Mouse (Mus musculus) T-helper 2 cell (primary cell): ENCODE measurements around the gene Slco3a1.
"Not testable (repeated sequence)": the region's sequence is repeated elsewhere in the genome, so short reads cannot be mapped to it uniquely, and the experiment has no call there.

Experiments
- in situ Hi-C: fragments of 300-600 bp; cut with MboI, MseI; formaldehyde crosslinking; loops from one replicate; pipeline ENCODE4 v1.15.1; 2025; ENCODE audit warnings: high pct_unique_total_duplicates

The Slco3a1 gene

GRCm38 (mm10) chr7:74437534-74437933 lies 117.0 kb downstream of the Slco3a1 start:
- in situ Hi-C loops, result no loop called here

GRCm38 (mm10) chr7:74436642-74437041 lies 117.9 kb downstream of the Slco3a1 start:
- in situ Hi-C loops, result no loop called here

GRCm38 (mm10) chr7:74432950-74433349 lies 121.6 kb downstream of the Slco3a1 start:
- in situ Hi-C loops, result no loop called here

GRCm38 (mm10) chr7:74429252-74429651 lies 125.3 kb downstream of the Slco3a1 start:
- in situ Hi-C loops, result no loop called here

GRCm38 (mm10) chr7:74427135-74427534 lies 127.4 kb downstream of the Slco3a1 start:
- in situ Hi-C loops, result no loop called here

GRCm38 (mm10) chr7:74425941-74426340 lies 128.6 kb downstream of the Slco3a1 start:
- in situ Hi-C loops, result no loop called here

GRCm38 (mm10) chr7:74423928-74424850 lies 130.4 kb downstream of the Slco3a1 start:
- in situ Hi-C loops, result no loop called here

- in situ Hi-C loops, result no loop called here
Measured at GRCm38 (mm10) chr7:74423316-74423715, 131.3 kb downstream of the Slco3a1 start.

GRCm38 (mm10) chr7:74422731-74423130 lies 131.8 kb downstream of the Slco3a1 start:
- in situ Hi-C loops, result no loop called here

GRCm38 (mm10) chr7:74422002-74422401 lies 132.6 kb downstream of the Slco3a1 start:
- in situ Hi-C loops, result no loop called here

GRCm38 (mm10) chr7:74421591-74421990 lies 133.0 kb downstream of the Slco3a1 start:
- in situ Hi-C loops, result no loop called here

GRCm38 (mm10) chr7:74419706-74420105 lies 134.9 kb downstream of the Slco3a1 start:
- in situ Hi-C loops, result no loop called here

- in situ Hi-C loops, result no loop called here
Measured at GRCm38 (mm10) chr7:74417009-74417408, 137.6 kb downstream of the Slco3a1 start.

- in situ Hi-C loops, result no loop called here
Measured at GRCm38 (mm10) chr7:74415241-74415640, 139.3 kb downstream of the Slco3a1 start.

- in situ Hi-C loops, result no loop called here
Measured at GRCm38 (mm10) chr7:74413738-74414716, 140.6 kb downstream of the Slco3a1 start.

- in situ Hi-C loops, result no loop called here
Measured at GRCm38 (mm10) chr7:74408601-74409323, 145.8 kb downstream of the Slco3a1 start.

- in situ Hi-C loops, result not testable (repeated sequence)
Measured at GRCm38 (mm10) chr7:74407851-74408250, 146.7 kb downstream of the Slco3a1 start.

GRCm38 (mm10) chr7:74399729-74400128 lies 154.9 kb downstream of the Slco3a1 start:
- in situ Hi-C loops, result no loop called here

- in situ Hi-C loops, result no loop called here
Measured at GRCm38 (mm10) chr7:74399154-74399553, 155.4 kb downstream of the Slco3a1 start.

- in situ Hi-C loops, result no loop called here
Measured at GRCm38 (mm10) chr7:74398326-74398725, 156.3 kb downstream of the Slco3a1 start.

GRCm38 (mm10) chr7:74391451-74391873 lies 163.1 kb downstream of the Slco3a1 start:
- in situ Hi-C loops, result no loop called here
